Mouse (Mus musculus): ENCODE results near the gene Olfr458. TPM values are rescaled to one million over a fixed set of nuclear protein-coding genes. Genes with fewer than 3 reads are reported as not detected.

Olfr458 gene
- polyA plus RNA-seq (2014; fragmentation: Illumina TruSeq; extraction: RNeasy Lipid Tissue Mini Kit (QIAGEN cat#74804)) = not detected

DNA sequence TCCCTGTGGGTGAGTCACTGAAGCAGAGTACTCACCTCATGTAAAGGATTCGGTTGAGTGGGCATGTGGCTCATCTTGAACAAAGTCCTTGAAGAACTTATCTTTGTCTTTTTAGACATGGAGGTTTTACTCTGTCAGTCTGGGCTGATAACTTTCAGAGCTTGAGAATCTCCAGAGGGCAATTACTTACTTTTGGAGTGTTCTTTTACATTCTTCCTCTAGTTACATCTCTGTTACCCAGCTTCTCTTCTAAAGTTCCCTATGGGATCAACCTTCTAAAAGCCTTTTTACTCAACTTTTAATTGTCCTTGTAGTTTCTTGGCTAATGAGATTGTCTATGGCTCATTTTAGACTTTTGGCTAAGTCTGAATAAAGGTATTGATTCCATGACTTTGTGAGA lies at the start of gene Olfr458:
Gene Olfr458, minus strand, starts transcription at position 101 of the 400 bp plus-strand sequence.

GRCm38 (mm10) chr6:42487114-42487513 lies 22.1 kb upstream of the Olfr458 start, which contains the start of gene Olfr456:
TSS of gene Olfr456 (minus strand) at chr6:42487214.

GRCm38 (mm10) chr6:42476235-42476634 lies 11.2 kb upstream of the Olfr458 start, which contains the start of gene Olfr457:
TSS of gene Olfr457 (minus strand) at chr6:42476335.

GRCm38 (mm10) chr6:42434446-42434845 lies 30.6 kb downstream of the Olfr458 start, which contains the start of gene Tas2r126:
TSS of gene Tas2r126 (plus strand) at chr6:42434535.

Other genes with a start within 250 kb of the Olfr458 start
- gene Tas2r144, start 249.9 kb downstream of the Olfr458 start, polyA plus RNA-seq (2014; fragmentation: Illumina TruSeq; extraction: RNeasy Lipid Tissue Mini Kit (QIAGEN cat#74804)) = not detected
- gene Gstk1, start 219.3 kb downstream of the Olfr458 start, polyA plus RNA-seq (2014; fragmentation: Illumina TruSeq; extraction: RNeasy Lipid Tissue Mini Kit (QIAGEN cat#74804)) = 17.2 TPM
- 0.71 TPM for gene Tmem139, start 203.2 kb downstream of the Olfr458 start, polyA plus RNA-seq (2014; fragmentation: Illumina TruSeq; extraction: RNeasy Lipid Tissue Mini Kit (QIAGEN cat#74804))
- 72.2 TPM for gene Casp2, start 200.2 kb downstream of the Olfr458 start, polyA plus RNA-seq (2014; fragmentation: Illumina TruSeq; extraction: RNeasy Lipid Tissue Mini Kit (QIAGEN cat#74804))
- 0.11 TPM for gene Clcn1, start 178.5 kb downstream of the Olfr458 start, polyA plus RNA-seq (2014; fragmentation: Illumina TruSeq; extraction: RNeasy Lipid Tissue Mini Kit (QIAGEN cat#74804))
- gene Fam131b, start 140.6 kb downstream of the Olfr458 start, polyA plus RNA-seq (2014; fragmentation: Illumina TruSeq; extraction: RNeasy Lipid Tissue Mini Kit (QIAGEN cat#74804)) = 0.11 TPM
- 2.1 TPM for gene Zyx, start 115.6 kb downstream of the Olfr458 start, polyA plus RNA-seq (2014; fragmentation: Illumina TruSeq; extraction: RNeasy Lipid Tissue Mini Kit (QIAGEN cat#74804))
- 0.20 TPM for gene Epha1, start 91.9 kb downstream of the Olfr458 start, polyA plus RNA-seq (2014; fragmentation: Illumina TruSeq; extraction: RNeasy Lipid Tissue Mini Kit (QIAGEN cat#74804))
- not detected for gene Tas2r143, start 65.0 kb downstream of the Olfr458 start, polyA plus RNA-seq (2014; fragmentation: Illumina TruSeq; extraction: RNeasy Lipid Tissue Mini Kit (QIAGEN cat#74804))
- not detected for gene Tas2r135, start 59.8 kb downstream of the Olfr458 start, polyA plus RNA-seq (2014; fragmentation: Illumina TruSeq; extraction: RNeasy Lipid Tissue Mini Kit (QIAGEN cat#74804))
- gene Tas2r126, start 30.7 kb downstream of the Olfr458 start, polyA plus RNA-seq (2014; fragmentation: Illumina TruSeq; extraction: RNeasy Lipid Tissue Mini Kit (QIAGEN cat#74804)) = not detected
- not detected for gene Olfr457, start 11.1 kb upstream of the Olfr458 start, polyA plus RNA-seq (2014; fragmentation: Illumina TruSeq; extraction: RNeasy Lipid Tissue Mini Kit (QIAGEN cat#74804))
- not detected for gene Olfr456, start 22.0 kb upstream of the Olfr458 start, polyA plus RNA-seq (2014; fragmentation: Illumina TruSeq; extraction: RNeasy Lipid Tissue Mini Kit (QIAGEN cat#74804))
- gene Olfr455, start 82.4 kb upstream of the Olfr458 start, polyA plus RNA-seq (2014; fragmentation: Illumina TruSeq; extraction: RNeasy Lipid Tissue Mini Kit (QIAGEN cat#74804)) = not detected
- gene Tcaf3, start 132.5 kb upstream of the Olfr458 start, polyA plus RNA-seq (2014; fragmentation: Illumina TruSeq; extraction: RNeasy Lipid Tissue Mini Kit (QIAGEN cat#74804)) = not detected
- 13.4 TPM for gene Tcaf2, start 180.1 kb upstream of the Olfr458 start, polyA plus RNA-seq (2014; fragmentation: Illumina TruSeq; extraction: RNeasy Lipid Tissue Mini Kit (QIAGEN cat#74804))
- gene Tcaf1, start 244.9 kb upstream of the Olfr458 start, polyA plus RNA-seq (2014; fragmentation: Illumina TruSeq; extraction: RNeasy Lipid Tissue Mini Kit (QIAGEN cat#74804)) = 178 TPM